Mouse (Mus musculus): ENCODE results near the gene Ctbp1. TPM values are rescaled to one million over a fixed set of nuclear protein-coding genes. Genes with fewer than 3 reads are reported as not detected.

Gene Ctbp1
- total RNA-seq, 2 experiments from 2014 or later = 248 to 269 TPM

- no peak for DNase-seq (ENCODE audit: low spot score in 2 of 2)
These were observed 29.1 kb downstream of the Ctbp1 start for GRCm38 (mm10) chr5:33245701-33246100.

GRCm38 (mm10) chr5:33244377-33244920, 30.3 kb downstream of the Ctbp1 start:
- DNase-seq (ENCODE audit: low spot score in 2 of 2) = no peak

GRCm38 (mm10) chr5:33239934-33240333, 34.9 kb downstream of the Ctbp1 start:
- DNase-seq (ENCODE audit: low spot score in 2 of 2) = no peak

GRCm38 (mm10) chr5:33239111-33239714, 35.6 kb downstream of the Ctbp1 start:
- DNase-seq (ENCODE audit: low spot score in 2 of 2) = no peak

- DNase-seq (ENCODE audit: low spot score in 2 of 2) = no peak
These were observed 36.5 kb downstream of the Ctbp1 start for GRCm38 (mm10) chr5:33238256-33238645.

GRCm38 (mm10) chr5:33237600-33238255, 37.1 kb downstream of the Ctbp1 start:
- no peak for DNase-seq (ENCODE audit: low spot score in 2 of 2)

- DNase-seq (ENCODE audit: low spot score in 2 of 2) = no peak
These were observed 40.3 kb downstream of the Ctbp1 start for GRCm38 (mm10) chr5:33234391-33235031.

GRCm38 (mm10) chr5:33232791-33233190, 42.0 kb downstream of the Ctbp1 start:
- no peak for DNase-seq (ENCODE audit: low spot score in 2 of 2)

GRCm38 (mm10) chr5:33230285-33230684, 44.5 kb downstream of the Ctbp1 start:
- no peak for DNase-seq (ENCODE audit: low spot score in 2 of 2)

- no peak for DNase-seq (ENCODE audit: low spot score in 2 of 2)
These were observed 46.4 kb downstream of the Ctbp1 start for GRCm38 (mm10) chr5:33228428-33228827.

GRCm38 (mm10) chr5:33225673-33226072, 49.1 kb downstream of the Ctbp1 start:
- no peak for DNase-seq (ENCODE audit: low spot score in 2 of 2)

- DNase-seq (ENCODE audit: low spot score in 2 of 2) = no peak
These were observed 50.3 kb downstream of the Ctbp1 start for GRCm38 (mm10) chr5:33224491-33224890.

- no peak for DNase-seq (ENCODE audit: low spot score in 2 of 2)
These were observed 51.7 kb downstream of the Ctbp1 start for GRCm38 (mm10) chr5:33222841-33223744.

GRCm38 (mm10) chr5:33222389-33222788, 52.4 kb downstream of the Ctbp1 start:
- DNase-seq (ENCODE audit: low spot score in 2 of 2) = no peak

- no peak for DNase-seq (ENCODE audit: low spot score in 2 of 2)
These were observed 54.3 kb downstream of the Ctbp1 start for GRCm38 (mm10) chr5:33220350-33221044.

- no peak for DNase-seq (ENCODE audit: low spot score in 2 of 2)
These were observed 55.0 kb downstream of the Ctbp1 start for GRCm38 (mm10) chr5:33219831-33220230.

- no peak for DNase-seq (ENCODE audit: low spot score in 2 of 2)
These were observed 55.9 kb downstream of the Ctbp1 start for GRCm38 (mm10) chr5:33218746-33219449.

- DNase-seq (ENCODE audit: low spot score in 2 of 2) = no peak
These were observed 56.7 kb downstream of the Ctbp1 start, which contains the start of gene Spon2 for GRCm38 (mm10) chr5:33218081-33218480. Gene Spon2, minus strand, starts transcription at chr5:33218455.

- no peak for DNase-seq (ENCODE audit: low spot score in 2 of 2)
These were observed 57.1 kb downstream of the Ctbp1 start for GRCm38 (mm10) chr5:33217663-33218062.

GRCm38 (mm10) chr5:33214723-33215122, 60.1 kb downstream of the Ctbp1 start:
- no peak for DNase-seq (ENCODE audit: low spot score in 2 of 2)
